Comparison of ENCODE assay signal across 35 mouse cellular contexts in genomic region chr4:59164034-59164433, GRCm38 (mm10). TPM values are rescaled to one million over a fixed set of nuclear protein-coding genes. Genes with fewer than 3 reads are reported as not detected.
DNase-seq lines count a peak whose midpoint lies in the region; ATAC-seq lines count a peak whose summit lies in the region.
"Had no signal": no experiment of that assay in that cellular context is flagged by ENCODE, and none has a peak within 500 bp of the region (broad histone marks: within the 10 kb centered on the region; RNA-seq: fewer than 3 reads in every experiment).

No protein-coding gene starts in this region.

- DNase-seq in heart, adult 11 months = peak; percentile 56
- no peak for DNase-seq in heart, postnatal 25 days (ENCODE audit: low spot score)
- DNase-seq in 3T3-L1 (ENCODE audit: low read depth, low spot score) = peak; percentile 47
- DNase-seq in R1 (ENCODE audit: low read depth, low spot score) = peak; percentile 13
- no peak for DNase-seq in adipocyte (ENCODE audit: low spot score)
- DNase-seq in cerebellum, adult 9-10 months = no peak
- DNase-seq: adrenal gland, adult 8-10 months; adrenal gland, postnatal 25 days; B cell, adult 2 months; cerebellum, adult 18-20 months; cerebellum, adult 9-11 months; cerebellum, postnatal 25 days; forebrain, postnatal 0 days; gastrocnemius, adult 2 months; gastrocnemius, postnatal 14 days; heart, adult 2 months; heart, postnatal 14 days had no signal

- intact Hi-C loops in heart, postnatal 25 days (cut with DNase I) = no loop called here

- ATAC-seq in granulocyte monocyte progenitor cell, adult 5-6 weeks (replicated peaks; ENCODE audit: poor library complexity, severe bottlenecking) = peak; percentile 40
- ATAC-seq in CD4-positive, CD25-positive, alpha-beta regulatory T cell, adult 4 months = no peak
- ATAC-seq: forebrain, embryonic 14.5 days; forebrain, postnatal 0 days; intestine, postnatal 0 days; Patski had no signal

RNA-seq across cellular contexts. Expression of gene Ugcg, which starts 25.0 kb away (rescaled TPM):
- 10 to 100 TPM; 14.4 to 15.1 TPM for total RNA-seq in heart, postnatal 25 days (2021)
- 34.4 and 35.8 TPM in 2 replicates for total RNA-seq in granulocyte monocyte progenitor cell, adult 5-6 weeks (2014; fragmentation: Nextera tagmentation)
- total RNA-seq in granulocyte monocyte progenitor cell, adult 5-6 weeks (2017) = 24.6 and 38.7 TPM in 2 replicates
- 10 to 100 TPM; 15.4 to 28.8 TPM for polyA plus RNA-seq in CD4-positive, CD25-positive, alpha-beta regulatory T cell, adult 4 months (2017; shearing (Covaris generic))

RNA-seq across cellular contexts. Expression of gene AI481877, which starts 25.3 kb away (rescaled TPM):
- total RNA-seq in heart, postnatal 25 days (2021) = not detected
- total RNA-seq in granulocyte monocyte progenitor cell, adult 5-6 weeks (2014; fragmentation: Nextera tagmentation) = not detected in 2 replicates
- not detected in 2 replicates for total RNA-seq in granulocyte monocyte progenitor cell, adult 5-6 weeks (2017)
- not detected for polyA plus RNA-seq in CD4-positive, CD25-positive, alpha-beta regulatory T cell, adult 4 months (2017; shearing (Covaris generic))
- total RNA-seq: common myeloid progenitor, adult 5-6 weeks; forebrain, postnatal 0 days; gastrocnemius, adult 2 months; gastrocnemius, postnatal 14 days; gastrocnemius, postnatal 4 days; heart, adult 2 months; heart, postnatal 14 days; hematopoietic stem cell, adult 5-6 weeks had no signal
- polyA plus RNA-seq: embryonic facial prominence, embryonic 12.5 days; embryonic facial prominence, embryonic 15.5 days; erythroblast, embryonic 14.5 days; forebrain, embryonic 14.5 days; forebrain, postnatal 0 days; frontal cortex, adult 2 months; heart, adult 2 months; heart, embryonic 10.5 days; heart, embryonic 13.5 days; heart, embryonic 16.5 days; hindbrain, embryonic 12.5 days; hindbrain, embryonic 15.5 days; intestine, embryonic 14.5 days; intestine, postnatal 0 days had no signal

Comparison
In these comparisons a context has a peak if more than half of its experiments do, and no peak if none do; other contexts are left out.
1. DNase-seq: peak in heart, adult 11 months (single experiment), 3T3-L1 (single experiment) and R1 (single experiment); none in heart, postnatal 25 days (single experiment), adipocyte (single experiment) and cerebellum, adult 9-10 months (single experiment).